Comparison of ENCODE assay signal across 21 mouse cellular contexts in genomic region chr19:16041891-16042290, GRCm38 (mm10).
"Had no signal": no experiment of that assay in that cellular context is flagged by ENCODE, and none has a peak within 500 bp of the region (broad histone marks: within the 10 kb centered on the region; RNA-seq: fewer than 3 reads in every experiment).

No protein-coding gene starts in this region.

- ATAC-seq: hindbrain, embryonic 16.5 days; inflammation-experienced regulatory T-cells, adult 6 months; intestine, embryonic 15.5 days; intestine, postnatal 0 days had no signal

- H3K4me3 ChIP-seq: heart, adult 2 months; heart, embryonic 13.5 days; heart, embryonic 15.5 days; hindbrain, embryonic 10.5 days; hindbrain, embryonic 12.5 days; intestine, embryonic 15.5 days; layer of hippocampus, adult 2 months; left cerebral cortex, adult 2 months; limb, embryonic 10.5 days; limb, embryonic 12.5 days; liver, embryonic 13.5 days; liver, embryonic 15.5 days had no signal

- H3K27me3 ChIP-seq: heart, embryonic 13.5 days; heart, embryonic 15.5 days; hindbrain, embryonic 12.5 days; intestine, embryonic 15.5 days; limb, embryonic 12.5 days; liver, embryonic 13.5 days; liver, embryonic 15.5 days had no signal

- H3K27ac ChIP-seq: heart, adult 2 months; heart, embryonic 13.5 days; heart, embryonic 15.5 days; hindbrain, embryonic 10.5 days; hindbrain, embryonic 12.5 days; hindbrain, embryonic 14.5 days; intestine, embryonic 15.5 days; layer of hippocampus, adult 2 months; left cerebral cortex, adult 2 months; limb, embryonic 10.5 days; limb, embryonic 12.5 days; liver, embryonic 13.5 days; liver, embryonic 15.5 days had no signal

- DNase-seq: gastrocnemius, postnatal 10 days; gastrocnemius, postnatal 25 days; heart, adult 2 months; heart, postnatal 4 days; kidney, postnatal 4 days; liver; liver, embryonic 13.5 days had no signal

- H3K4me1 ChIP-seq: heart, embryonic 13.5 days; heart, embryonic 15.5 days; hindbrain, embryonic 12.5 days; intestine, embryonic 15.5 days; limb, embryonic 10.5 days; limb, embryonic 12.5 days; liver, embryonic 13.5 days; liver, embryonic 15.5 days had no signal

- H3K36me3 ChIP-seq: heart, embryonic 13.5 days; heart, embryonic 15.5 days; hindbrain, embryonic 10.5 days; hindbrain, embryonic 12.5 days; intestine, embryonic 15.5 days; limb, embryonic 10.5 days; limb, embryonic 12.5 days; liver, embryonic 13.5 days; liver, embryonic 15.5 days had no signal
